Mouse (Mus musculus) thymus, adult 2 months (tissue): ENCODE results near the gene Mapk12.

Experiments used
- CTCF ChIP-seq: fragments of 200-500 bp; IDR thresholded peaks from 2 replicates; pipeline ENCODE4 v1.5.1; 2012; ENCODE audit warnings: mild to moderate bottlenecking, control low read depth, low read length, moderate library complexity, borderline replicate concordance; ENCODE audit not compliant: control insufficient read depth, poor library complexity, insufficient read depth; ENCODE audit errors: extremely low read depth
- POLR2A ChIP-seq: fragments of 200-500 bp; IDR thresholded peaks from 2 replicates; pipeline ENCODE4 v1.6.1; 2012; ENCODE audit warnings: mild to moderate bottlenecking, low read length, control low read depth, moderate library complexity; ENCODE audit not compliant: control insufficient read depth, poor library complexity, insufficient read depth; ENCODE audit errors: extremely low read depth

- TF ChIP-seq CTCF = no peak
- TF ChIP-seq POLR2A = no peak
Observed at GRCm38 (mm10) chr15:89141443-89141842, 940 bp upstream of the Mapk12 start.
